Mouse (Mus musculus): ENCODE measurements at regions not wholly inside any gene's neighbourhood (a gene's known extent, or its start where the extent isn't known, plus 50 kb on each side); places are given as distances from the start of the nearest gene placed in this dataset.

GRCm38 (mm10) chr1:23200460-23200859 is 98.4 kb upstream of the 4933415F23Rik start:
- TF ChIP-seq CTCF (IDR thresholded peaks at IDR 0.05; ENCODE audit: extremely low read depth, insufficient read length, insufficient replicate concordance, low read depth, low read length) (no peak), POLR2A (IDR thresholded peaks at IDR 0.05; ENCODE audit: low read depth, low read length) (no peak)

Data from small intestine, adult 2 months (tissue).